Mouse (Mus musculus) olfactory bulb, adult 2 months (tissue): Measurements from ENCODE around the gene Dctn2. TPM values are rescaled to one million over a fixed set of nuclear protein-coding genes. Genes with fewer than 3 reads are reported as not detected.

Experiments used
- H3K27ac ChIP-seq: fragments of 200-500 bp; 2 replicates; pipeline ENCODE4 v1.5.1; 2012; ENCODE audit warnings: low read depth, low read length; ENCODE audit not compliant: insufficient read depth
- H3K4me1 ChIP-seq: fragments of 200-500 bp; 2 replicates; pipeline ENCODE4 v1.6.1; 2012; ENCODE audit warnings: low read length; ENCODE audit not compliant: control insufficient read depth, insufficient read depth
- H3K4me3 ChIP-seq: fragments of 200-500 bp; 2 replicates; pipeline ENCODE4 v1.5.1; 2012; ENCODE audit warnings: mild to moderate bottlenecking, low read depth, low read length, moderate library complexity; ENCODE audit not compliant: insufficient read depth
- CTCF ChIP-seq: fragments of 200-500 bp; IDR thresholded peaks from 2 replicates; pipeline ENCODE4 v1.5.1; 2012; ENCODE audit warnings: low read depth, mild to moderate bottlenecking, low read length, moderate library complexity; ENCODE audit not compliant: insufficient read depth
- POLR2A ChIP-seq: fragments of 200-500 bp; IDR thresholded peaks from 2 replicates; pipeline ENCODE4 v1.6.1; 2012; ENCODE audit warnings: mild to moderate bottlenecking, low read depth, low read length, moderate library complexity; ENCODE audit not compliant: insufficient read depth
- WGBS: fragments of 180-500 bp; shearing (Covaris S2); methylation state at CpG from one replicate; pipeline ENCODE4 v1.1.7; 2018; 5-methylcytosine and 5-hydroxymethylcytosine counted together
- polyA plus RNA-seq: library from polyadenylated mRNA; stranded (reverse); fragments of >200 nt; gene quantifications from 2 replicates; pipeline ENCODE4 v1.2.4, GENCODE M21; 2012; ENCODE audit warnings: low replicate concordance; ENCODE audit not compliant: missing spikeins, insufficient read depth, insufficient read length

Gene Dctn2
- polyA plus RNA-seq, 1 experiment = not detected

DNA sequence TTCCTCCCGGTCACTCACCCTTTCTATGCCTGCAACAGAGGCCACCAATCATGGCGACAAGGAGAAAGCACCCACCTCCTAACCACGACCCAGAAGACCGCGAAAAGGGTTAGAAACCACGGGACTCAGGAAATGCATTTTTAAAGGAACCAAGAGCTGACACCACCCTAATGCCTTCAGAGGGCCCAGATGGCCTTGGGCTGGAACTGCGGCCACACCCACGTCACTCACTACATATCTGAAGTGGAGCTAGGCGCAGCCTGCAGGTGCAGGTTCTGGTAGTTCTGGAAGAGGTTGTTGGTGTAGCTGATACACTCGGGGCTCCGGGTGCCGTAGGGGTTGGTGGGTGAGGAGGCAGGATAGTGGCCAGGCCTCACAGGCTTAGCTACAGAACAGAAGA is 35.5 kb upstream of the Dctn2 start:
- Histone ChIP-seq H3K4me3 (no peak overlapping the region), H3K27ac (no peak overlapping the region), H3K4me1 (peaks cover 15% of the 10 kb centered on the region)
- WGBS = 82% methylated on average over 12 of the region's 12 CpGs
- TF ChIP-seq CTCF = no peak
- no peak for TF ChIP-seq POLR2A

DNA sequence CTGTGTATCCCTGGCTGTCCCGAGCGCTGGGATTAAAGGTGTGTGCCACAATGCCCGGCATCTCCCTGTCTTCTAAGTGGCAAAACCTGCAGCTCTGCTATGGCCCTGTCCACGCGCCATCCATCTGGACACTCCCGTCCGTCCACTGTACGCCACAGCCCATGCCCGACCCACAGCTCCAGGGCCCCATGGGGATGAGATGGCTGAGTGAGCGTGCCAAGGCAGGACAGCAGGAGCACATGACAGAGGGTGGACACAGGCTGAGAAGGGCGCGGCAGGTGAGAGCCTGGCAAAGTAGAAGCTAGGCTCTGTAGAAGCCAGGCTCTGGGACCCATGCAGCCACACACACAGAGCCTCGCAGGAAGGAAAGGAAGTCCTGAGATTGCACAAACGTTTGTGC is 34.4 kb upstream of the Dctn2 start:
- 84% methylated on average over 14 of the region's 14 CpGs for WGBS
- H3K27ac ChIP-seq = no peak overlapping the region

DNA sequence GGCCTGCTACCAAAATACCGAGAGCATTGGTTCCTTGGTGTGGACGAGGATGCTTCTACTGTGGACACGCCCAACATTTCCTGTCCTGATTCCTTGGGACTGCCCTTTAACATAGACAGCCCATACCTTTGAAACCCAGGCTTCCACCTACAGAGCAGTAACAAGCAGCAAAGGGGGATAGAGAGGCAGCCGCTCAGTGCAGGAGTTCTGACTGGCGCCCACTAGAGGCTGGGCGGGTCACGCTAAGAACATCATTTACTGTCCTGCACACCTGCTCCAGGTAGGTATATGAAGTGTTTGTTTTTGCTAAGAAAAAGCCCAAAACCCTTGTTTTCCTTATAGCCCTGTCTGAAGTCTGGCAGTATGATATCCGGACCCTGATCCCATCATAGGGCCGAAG is 33.0 kb upstream of the Dctn2 start:
- WGBS = 82% methylated on average over 9 of the region's 9 CpGs
- H3K4me1 ChIP-seq = peaks cover 11% of the 10 kb centered on the region; the same call in 1 of the 2 replicates
- no peak overlapping the region for H3K4me3 ChIP-seq
- no peak for TF ChIP-seq CTCF
- H3K27ac ChIP-seq = no peak overlapping the region

More for the DNA sequence above, 34.4 kb upstream of the Dctn2 start:
- Histone ChIP-seq H3K4me3 (no peak overlapping the region), H3K4me1 (peaks cover 11% of the 10 kb centered on the region; the same call in 1 of the 2 replicates)
- TF ChIP-seq POLR2A (no peak), CTCF (no peak)

DNA sequence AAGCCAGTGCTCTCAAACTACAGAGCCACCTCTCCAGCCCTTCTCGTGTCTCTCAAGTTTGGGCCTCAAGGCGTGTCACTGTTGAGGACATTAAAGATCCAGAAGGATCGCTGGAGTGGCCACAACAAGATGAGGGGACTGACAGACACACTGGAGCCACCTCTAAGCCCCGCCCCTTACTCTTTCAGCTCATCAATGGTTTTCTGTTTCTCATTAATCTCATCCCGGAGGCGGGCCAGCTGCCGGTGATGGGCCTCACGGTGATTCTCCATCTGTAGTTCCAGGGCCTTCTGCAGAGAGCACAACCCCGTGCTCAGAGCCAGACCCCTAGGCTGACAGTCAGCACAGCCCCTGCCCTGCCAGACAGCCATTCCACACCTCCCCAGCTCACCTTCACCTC is 29.6 kb upstream of the Dctn2 start:
- WGBS = 50% methylated on average over 9 of the region's 9 CpGs
- Histone ChIP-seq H3K27ac (no peak overlapping the region), H3K4me3 (no peak overlapping the region), H3K4me1 (peaks cover 4% of the 10 kb centered on the region; the same call in 1 of the 2 replicates)
- no peak for TF ChIP-seq POLR2A

DNA sequence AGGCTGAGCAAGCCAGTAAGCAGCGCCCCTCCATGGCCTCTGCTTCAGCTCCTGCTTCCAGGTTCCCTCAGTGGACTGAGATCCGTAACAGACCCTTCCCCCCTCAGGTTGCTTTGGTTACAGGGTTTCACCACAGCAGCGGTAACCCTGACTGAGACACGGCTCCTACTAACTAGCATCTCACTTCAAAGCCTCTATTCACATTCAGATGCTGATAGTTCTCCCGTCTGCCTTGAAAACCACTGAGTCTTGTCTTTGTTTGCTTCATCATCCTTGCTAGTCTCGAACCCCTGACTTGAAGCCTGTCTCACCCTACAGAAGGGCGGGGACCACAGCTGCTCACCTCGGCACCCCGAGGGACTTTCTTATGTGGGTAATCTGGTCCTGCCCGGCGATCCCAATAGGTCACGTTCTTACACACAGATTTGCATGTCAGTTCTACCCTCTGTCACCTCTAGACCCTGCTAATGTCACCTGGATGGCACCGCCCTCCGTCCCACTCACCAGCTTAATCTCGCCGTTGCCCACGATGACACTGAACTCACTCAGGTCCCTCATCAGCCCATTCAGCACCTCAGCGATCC is 27.8 kb upstream of the Dctn2 start:
- Histone ChIP-seq H3K4me3 (no peak overlapping the region), H3K4me1 (no peaks in the 10 kb centered on the region), H3K27ac (no peak overlapping the region)
- WGBS = 73% methylated on average over 18 of the region's 18 CpGs
- TF ChIP-seq POLR2A (no peak), CTCF (no peak)

DNA sequence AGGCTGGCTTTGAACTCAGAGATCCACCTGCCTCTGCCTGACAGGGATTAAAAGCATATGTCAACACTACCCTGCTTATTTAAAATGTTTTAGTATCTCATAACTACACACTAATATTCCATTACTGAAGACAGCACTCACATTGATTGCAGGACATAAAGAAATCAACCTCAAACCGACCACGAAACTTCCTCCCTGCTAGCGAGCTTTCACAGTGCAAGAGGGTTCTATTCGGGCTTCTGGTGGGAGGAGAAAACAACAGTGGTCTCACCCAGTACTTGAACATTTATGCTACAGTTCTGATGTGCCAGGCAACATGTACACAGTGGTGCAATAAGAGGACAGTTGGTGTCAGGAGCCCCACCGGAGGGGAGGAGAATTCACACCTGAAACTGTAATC is 15.4 kb upstream of the Dctn2 start:
- no peak overlapping the region for H3K4me3 ChIP-seq
- peaks cover 4% of the 10 kb centered on the region for H3K4me1 ChIP-seq
- no peak overlapping the region for H3K27ac ChIP-seq
- no peak for TF ChIP-seq POLR2A
- no peak for TF ChIP-seq CTCF
- 77% methylated on average over 5 of the region's 5 CpGs for WGBS

DNA sequence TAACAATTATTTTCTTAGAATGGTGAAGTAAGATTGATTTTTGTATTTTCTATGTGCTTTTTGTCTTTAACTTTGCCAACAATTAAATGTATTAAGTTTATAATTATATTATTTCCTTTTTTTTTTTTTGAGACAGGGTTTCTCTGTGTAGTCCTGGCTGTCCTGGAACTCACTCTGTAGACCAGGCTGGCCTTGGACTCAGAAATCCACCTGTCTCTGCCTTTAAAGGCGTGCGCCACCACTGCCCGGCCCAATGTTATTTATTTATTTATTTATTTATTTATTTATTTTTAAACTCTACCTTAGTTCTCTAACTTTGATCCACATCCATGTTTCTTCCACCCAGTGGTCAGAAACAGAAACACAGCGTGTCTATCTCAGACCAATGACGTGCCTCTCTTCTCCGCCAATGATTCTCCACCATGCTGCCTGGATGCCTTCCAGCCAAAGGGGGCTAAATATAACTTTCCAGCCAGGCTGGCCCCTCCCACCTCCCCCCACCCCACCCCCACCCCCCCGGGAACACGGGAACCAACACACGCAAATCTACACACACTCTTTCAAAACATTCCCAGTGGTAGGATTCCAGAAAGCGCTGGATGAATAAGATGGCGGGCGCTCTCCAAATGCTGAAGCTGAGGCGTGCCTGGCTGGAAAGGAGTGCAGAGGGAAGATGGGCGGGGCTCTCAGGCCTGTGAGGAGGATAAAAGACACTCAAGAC is 10.4 kb upstream of the Dctn2 start:
- H3K27ac ChIP-seq = no peak overlapping the region
- TF ChIP-seq POLR2A = no peak
- no peak for TF ChIP-seq CTCF
- no peak overlapping the region for H3K4me3 ChIP-seq
- peaks cover 32% of the 10 kb centered on the region for H3K4me1 ChIP-seq
- WGBS = 21% methylated on average over 14 of the region's 14 CpGs

DNA sequence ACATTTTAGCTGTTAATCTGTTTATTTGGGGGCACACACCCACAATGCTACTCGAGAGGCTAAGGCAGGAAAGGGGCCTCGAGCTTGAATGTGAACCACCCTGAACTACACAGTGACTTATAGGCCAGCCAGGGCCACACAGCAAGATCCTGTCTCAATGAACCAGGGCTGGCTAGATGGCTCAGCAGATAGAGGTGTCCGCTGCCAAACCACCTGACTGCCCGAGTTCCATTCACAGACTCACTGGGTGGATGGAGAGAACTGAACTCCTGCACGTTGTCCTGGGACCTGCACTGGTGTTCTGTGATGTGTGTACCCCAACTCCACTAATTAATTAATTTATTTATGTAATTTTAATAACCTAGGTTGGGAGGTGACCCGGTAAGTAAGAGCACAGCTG is 8.4 kb upstream of the Dctn2 start:
- Histone ChIP-seq H3K27ac (no peak overlapping the region), H3K4me1 (peaks cover 35% of the 10 kb centered on the region), H3K4me3 (no peak overlapping the region)
- no peak for TF ChIP-seq CTCF
- TF ChIP-seq POLR2A = no peak
- WGBS = 63% methylated on average over 6 of the region's 6 CpGs

DNA sequence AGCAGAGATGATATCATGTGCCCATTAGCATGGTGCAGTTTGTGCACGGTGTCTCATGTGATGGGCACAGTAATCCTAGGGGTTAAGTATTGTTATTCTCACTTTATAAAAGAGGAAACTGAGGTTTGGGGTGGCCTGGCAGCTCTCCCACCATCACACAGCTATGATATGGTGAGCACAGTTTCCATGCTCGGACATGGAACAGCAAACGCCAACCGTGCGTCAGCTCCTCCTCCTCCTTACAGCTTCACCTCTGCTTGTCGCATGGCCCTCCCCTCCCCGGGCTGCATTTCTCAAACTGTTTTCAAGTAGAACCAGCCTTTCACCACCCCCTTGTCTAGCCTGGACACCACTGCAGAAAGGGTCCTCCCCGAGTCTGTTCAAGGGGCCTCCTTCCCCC is 7.7 kb upstream of the Dctn2 start:
- 45% methylated on average over 8 of the region's 8 CpGs for whole genome bisulfite sequencing
- peaks cover 32% of the 10 kb centered on the region for H3K4me1 ChIP-seq
- TF ChIP-seq CTCF = no peak
- H3K27ac ChIP-seq = no peak overlapping the region
- no peak overlapping the region for H3K4me3 ChIP-seq
